In genomic region chr13:103386948-103387347, GRCm38 (mm10) we compare ENCODE assay signal across 23 mouse cellular contexts. TPM values are rescaled to one million over a fixed set of nuclear protein-coding genes. Genes with fewer than 3 reads are reported as not detected.
DNase-seq lines count a peak whose midpoint lies in the region; ATAC-seq and TF ChIP-seq lines count a peak whose summit lies in the region.
"Had no signal": no experiment of that assay in that cellular context is flagged by ENCODE, and none has a peak within 500 bp of the region (broad histone marks: within the 10 kb centered on the region; RNA-seq: fewer than 3 reads in every experiment).

No protein-coding gene starts in this region.

- TF ChIP-seq CTCF in embryonic fibroblast, embryonic 13.5 days (IDR thresholded peaks at IDR 0.05; ENCODE audit: borderline replicate concordance, insufficient read depth, low read length): no peak

- H3K4me1 ChIP-seq in embryonic fibroblast, embryonic 13.5 days (ENCODE audit: control insufficient read depth, insufficient read depth, low read length): peaks cover 2% of the 10 kb centered on the region; the same call in 1 of the 2 replicates
- H3K4me1 ChIP-seq: embryonic facial prominence, embryonic 10.5 days; forebrain, embryonic 12.5 days; intestine, embryonic 15.5 days; liver, embryonic 13.5 days; midbrain, embryonic 12.5 days had no signal

- ATAC-seq in megakaryocyte-erythroid progenitor cell, adult 5-6 weeks (replicated peaks; ENCODE audit: low FRiP score, low TSS enrichment, poor library complexity, severe bottlenecking): no peak
- ATAC-seq: hindbrain, embryonic 16.5 days; intestine, embryonic 15.5 days had no signal

- DNase-seq in 3134 (ENCODE audit: extremely low read depth, insufficient read length, low spot score) (peak; percentile 52), 3T3-L1 (ENCODE audit: low read depth, low spot score) (peak; percentile 96)
- peak; percentile 79 for DNase-seq in adrenal gland, adult 8-10 months
- no peak for DNase-seq in layer of hippocampus, postnatal 36 days
- DNase-seq in kidney, adult 18-20 months: no peak
- DNase-seq: cerebellum, adult 11 months; cerebellum, adult 9-11 months; gastrocnemius, postnatal 14 days; kidney, adult 9 months; kidney, postnatal 14 days; liver, embryonic 13.5 days; lung, adult 2 months; lung, postnatal 14 days; right cerebral cortex, postnatal 25 days; spleen, adult 18-20 months had no signal

- H3K27ac ChIP-seq in embryonic fibroblast, embryonic 13.5 days (ENCODE audit: insufficient read depth, low read length): peak overlapping the region; percentile 87; the same call in 1 of the 2 replicates
- H3K27ac ChIP-seq: embryonic facial prominence, embryonic 10.5 days; forebrain, embryonic 12.5 days; intestine, embryonic 15.5 days; layer of hippocampus, adult 2 months; liver, embryonic 13.5 days; midbrain, embryonic 12.5 days had no signal

- TF ChIP-seq POLR2A in embryonic fibroblast, embryonic 13.5 days (IDR thresholded peaks at IDR 0.05; ENCODE audit: low read depth, low read length): no peak

- no peak overlapping the region for H3K4me3 ChIP-seq in embryonic fibroblast, embryonic 13.5 days (ENCODE audit: insufficient read depth, low read length)
- H3K4me3 ChIP-seq: embryonic facial prominence, embryonic 10.5 days; forebrain, embryonic 12.5 days; intestine, embryonic 15.5 days; layer of hippocampus, adult 2 months; liver, embryonic 13.5 days; midbrain, embryonic 12.5 days had no signal

RNA-seq across cellular contexts. Expression of gene Mast4, which starts 52.7 kb away (rescaled TPM):
- total RNA-seq in adrenal gland, adult 8-10 months (2022): 100 to 1,000 TPM in 2 of 4 experiments, 10 to 100 TPM in 2; 81.3 to 212 (median 118) TPM
- 51.8 and 80.7 TPM in 2 replicates for polyA plus RNA-seq in embryonic fibroblast, embryonic 13.5 days (2011; ENCODE audit: insufficient read length, low read depth, missing spikeins)
- total RNA-seq in layer of hippocampus, postnatal 36 days (2021): 10 to 100 TPM; 53.3 to 74.6 TPM
- 35.8 and 40.9 TPM in 2 replicates for total RNA-seq in megakaryocyte-erythroid progenitor cell, adult 5-6 weeks (2014; fragmentation: Nextera tagmentation)
- total RNA-seq in megakaryocyte-erythroid progenitor cell, adult 5-6 weeks (2017): 10.9 and 18.4 TPM in 2 replicates

Comparison
In these comparisons a context has a peak if more than half of its experiments do, and no peak if none do; other contexts are left out.
1. DNase-seq: peak in 3134 (single experiment), 3T3-L1 (single experiment) and adrenal gland, adult 8-10 months (single experiment); none in layer of hippocampus, postnatal 36 days (0 of 2) and kidney, adult 18-20 months (single experiment).